Mouse (Mus musculus) thymus, adult 2 months (tissue): ENCODE data around the gene Pigt. TPM values are rescaled to one million over a fixed set of nuclear protein-coding genes. Genes with fewer than 3 reads are reported as not detected.
A peak's percentile ranks its signal among the peaks of the same experiment; 100 is the strongest.

Source experiments
- DNase-seq: peaks from one replicate; pipeline ENCODE4 v3.0.0; 2021
- H3K27ac ChIP-seq: fragments of 200-500 bp; 2 replicates; pipeline ENCODE4 v1.5.1; 2012; ENCODE audit warnings: low read length, control low read depth; ENCODE audit not compliant: control insufficient read depth, insufficient read depth
- H3K27me3 ChIP-seq: fragments of 200-500 bp; 2 replicates; pipeline ENCODE4 v1.6.1; 2012; ENCODE audit warnings: mild to moderate bottlenecking, low read length, moderate library complexity, mixed read lengths; ENCODE audit not compliant: control insufficient read depth, insufficient read depth
- H3K36me3 ChIP-seq: fragments of 200-500 bp; 2 replicates; pipeline ENCODE4 v1.6.1; 2012; ENCODE audit warnings: mild to moderate bottlenecking, low read length, moderate library complexity; ENCODE audit not compliant: control insufficient read depth, insufficient read depth
- H3K4me1 ChIP-seq: fragments of 200-500 bp; replicated peaks from 2 replicates; pipeline ENCODE4 v1.6.1; 2012; ENCODE audit warnings: low read length; ENCODE audit not compliant: control insufficient read depth, insufficient read depth
- H3K4me3 ChIP-seq: fragments of 200-500 bp; 2 replicates; pipeline ENCODE4 v1.5.1; 2012; ENCODE audit warnings: mild to moderate bottlenecking, low read length, control low read depth, moderate library complexity; ENCODE audit not compliant: control insufficient read depth, insufficient read depth
- CTCF ChIP-seq: fragments of 200-500 bp; IDR thresholded peaks from 2 replicates; pipeline ENCODE4 v1.5.1; 2012; ENCODE audit warnings: mild to moderate bottlenecking, control low read depth, low read length, moderate library complexity, borderline replicate concordance; ENCODE audit not compliant: control insufficient read depth, poor library complexity, insufficient read depth; ENCODE audit errors: extremely low read depth
- POLR2A ChIP-seq: fragments of 200-500 bp; IDR thresholded peaks from 2 replicates; pipeline ENCODE4 v1.6.1; 2012; ENCODE audit warnings: mild to moderate bottlenecking, low read length, control low read depth, moderate library complexity; ENCODE audit not compliant: control insufficient read depth, poor library complexity, insufficient read depth; ENCODE audit errors: extremely low read depth
- WGBS: fragments of 180-500 bp; shearing (Covaris S2); methylation state at CpG from one replicate; pipeline ENCODE4 v1.1.7; 2018; 5-methylcytosine and 5-hydroxymethylcytosine counted together
- polyA plus RNA-seq: library from polyadenylated mRNA; depleted of rRNA; stranded (reverse); fragments of >200 nt; gene quantifications from 2 replicates; pipeline ENCODE4 v1.2.3, GENCODE M21; 2012

The Pigt gene
- polyA plus RNA-seq, 1 experiment: 146 TPM

GRCm38 (mm10) chr2:164460745-164461551 is 36.4 kb upstream of the Pigt start, which contains the start of gene Gm20458:
Gm20458 (plus strand) TSS chr2:164460967.
- Histone ChIP-seq H3K4me3 (peak within 1 kb of the TSS; percentile 94), H3K36me3 (peaks cover 19% of the 10 kb centered on the region), H3K27me3 (no peaks in the 10 kb centered on the region), H3K27ac (peak within 1 kb of the TSS; percentile 14; the same call in 1 of the 2 replicates), H3K4me1 (peaks cover 6% of the 10 kb centered on the region)
- DNase-seq: peak; percentile 95
- WGBS: under 1% methylated on average over 75 of the region's 79 CpGs
- peak; percentile 62; the same call in 1 of the 2 replicates for TF ChIP-seq POLR2A
- 0 out of 2 replicates have a peak, but pooled peaks have one; percentile 39 for TF ChIP-seq CTCF

GRCm38 (mm10) chr2:164465161-164465560 is 32.2 kb upstream of the Pigt start:
- no peak overlapping the region for H3K27ac ChIP-seq
- no peaks in the 10 kb centered on the region for H3K27me3 ChIP-seq
- no peak for TF ChIP-seq CTCF
- TF ChIP-seq POLR2A: no peak
- DNase-seq: no peak
- peaks cover 19% of the 10 kb centered on the region for H3K36me3 ChIP-seq
- H3K4me3 ChIP-seq: no peak overlapping the region
- peaks cover 6% of the 10 kb centered on the region for H3K4me1 ChIP-seq

GRCm38 (mm10) chr2:164466787-164467186 is 30.5 kb upstream of the Pigt start:
- TF ChIP-seq POLR2A (no peak), CTCF (no peak)
- 88% methylated on average over 5 of the region's 5 CpGs for WGBS
- Histone ChIP-seq H3K36me3 (peaks cover 19% of the 10 kb centered on the region), H3K27ac (no peak overlapping the region), H3K4me1 (peaks cover under 1% of the 10 kb centered on the region; the same call in 1 of the 2 replicates), H3K27me3 (no peaks in the 10 kb centered on the region), H3K4me3 (no peak overlapping the region)
- DNase-seq: no peak

- no peak overlapping the region for H3K4me3 ChIP-seq
- H3K27me3 ChIP-seq: no peaks in the 10 kb centered on the region
- DNase-seq: peak; percentile 56
- WGBS: 55% methylated on average over 10 of the region's 10 CpGs
- TF ChIP-seq CTCF (no peak), POLR2A (no peak)
- no peak overlapping the region for H3K27ac ChIP-seq
- H3K36me3 ChIP-seq: peaks cover 5% of the 10 kb centered on the region; the same call in 1 of the 2 replicates
- H3K4me1 ChIP-seq: no peaks in the 10 kb centered on the region
Measured at GRCm38 (mm10) chr2:164470254-164470653, 27.1 kb upstream of the Pigt start.

- no peaks in the 10 kb centered on the region for H3K4me1 ChIP-seq
- TF ChIP-seq CTCF (no peak), POLR2A (no peak)
- DNase-seq: no peak
- 95% methylated on average over 6 of the region's 6 CpGs for WGBS
- no peak within 1 kb of the TSS for H3K27ac ChIP-seq
- H3K27me3 ChIP-seq: no peaks in the 10 kb centered on the region
- no peak within 1 kb of the TSS for H3K4me3 ChIP-seq
- peaks cover 4% of the 10 kb centered on the region; the same call in 1 of the 2 replicates for H3K36me3 ChIP-seq
Measured at GRCm38 (mm10) chr2:164473624-164474023, 23.7 kb upstream of the Pigt start, which contains the start of gene Trp53tg5. Trp53tg5 (minus strand) TSS chr2:164473724.

- H3K27ac ChIP-seq: no peak within 1 kb of the TSS
- peaks cover 14% of the 10 kb centered on the region; the same call in 1 of the 2 replicates for H3K27me3 ChIP-seq
- H3K4me3 ChIP-seq: peak within 1 kb of the TSS; percentile 46
- 14% methylated on average over 26 of the region's 26 CpGs for WGBS
- TF ChIP-seq POLR2A (no peak), CTCF (no peak)
- H3K36me3 ChIP-seq: no peaks in the 10 kb centered on the region
- no peak for DNase-seq
- peaks cover 5% of the 10 kb centered on the region for H3K4me1 ChIP-seq
Measured at GRCm38 (mm10) chr2:164485681-164486257, 11.6 kb upstream of the Pigt start, which contains the start of gene Dbndd2. Dbndd2 (plus strand) TSS chr2:164486106.
